8 mouse cellular contexts compared by ENCODE assay signal in genomic region chr10:107799671-107800353, GRCm38 (mm10).
DNase-seq lines count a peak whose midpoint lies in the region; ATAC-seq lines count a peak whose summit lies in the region.

No protein-coding gene starts in this region.

- peak; percentile 91 for ATAC-seq in frontal cortex, adult (ENCODE audit: low TSS enrichment)

- peak; percentile 63 for DNase-seq in Muller cell, postnatal 12 days (ENCODE audit: inconsistent ontology term)
- peak; percentile 46 to 49 for DNase-seq in cerebellum, adult 18-20 months
- DNase-seq in hindlimb bud, embryonic 11.5 days (ENCODE audit: extremely low spot score, low read depth, low spot score): peak; percentile 1
- peak; percentile 15 for DNase-seq in left cerebral cortex, adult 11 months (ENCODE audit: low spot score)
- peak; percentile 67 for DNase-seq in mesoderm, embryonic 11.5 days (ENCODE audit: low read depth, low spot score)
- DNase-seq in right cerebral cortex, postnatal 36 days (ENCODE audit: low spot score in 2 of 2): peak; percentile 16 to 22
- DNase-seq in spleen, postnatal 14 days (ENCODE audit: low spot score in 2 of 2): no peak

Comparison
In these comparisons a context has a peak if more than half of its experiments do, and no peak if none do; other contexts are left out.
1. DNase-seq: peak in Muller cell, postnatal 12 days (single experiment), cerebellum, adult 18-20 months (2 of 2), hindlimb bud, embryonic 11.5 days (single experiment), left cerebral cortex, adult 11 months (single experiment), mesoderm, embryonic 11.5 days (single experiment) and right cerebral cortex, postnatal 36 days (2 of 2); none in spleen, postnatal 14 days (0 of 2).